Mouse (Mus musculus) left cerebral cortex, postnatal 10 days (tissue): ENCODE data around the gene Zwilch. TPM values are rescaled to one million over a fixed set of nuclear protein-coding genes. Genes with fewer than 3 reads are reported as not detected.
A peak's percentile ranks its signal among the peaks of the same experiment; 100 is the strongest.

Experiments used
- DNase-seq, 2 experiments: peaks; one replicate each; pipeline ENCODE4 v3.0.0; 2021 to 2022; ENCODE audit warnings: low spot score in 2 of 2, mixed read lengths in 1 of 2; ENCODE audit errors: extremely low spot score in 1 of 2
- intact Hi-C: fragments of 180-260 bp; cut with DNase I; formaldehyde crosslinking; loops from one replicate; pipeline ENCODE4 v1.15.1; 2025
- total RNA-seq, 2 experiments: library from RNA; stranded (reverse); gene quantifications; 2 replicates each; pipeline ENCODE4 v1.2.3; 2021

The Zwilch gene
- total RNA-seq, 2 experiments from 2014 or later = 5.1 to 7.1 TPM

GRCm38 (mm10) chr9:64120584-64121277 lies 52.2 kb downstream of the Zwilch start:
- intact Hi-C loops = no loop called here
- DNase-seq = no peak

- no peak for DNase-seq
- intact Hi-C loops = no loop called here
Measured at GRCm38 (mm10) chr9:64119898-64120297, 53.0 kb downstream of the Zwilch start.

GRCm38 (mm10) chr9:64116876-64117275 lies 56.0 kb downstream of the Zwilch start, which contains the start of gene Lctl:
Gene Lctl (plus strand): TSS chr9:64117147.
- intact Hi-C loops = no loop called here
- no peak for DNase-seq

GRCm38 (mm10) chr9:64115756-64116155 lies 57.1 kb downstream of the Zwilch start:
- no peak for DNase-seq
- intact Hi-C loops = no loop called here

- DNase-seq = peak in 1 of 2 experiments; percentile 72
- intact Hi-C loops = no loop called here
Measured at GRCm38 (mm10) chr9:64114646-64115045, 58.3 kb downstream of the Zwilch start.

- DNase-seq = no peak
- intact Hi-C loops = no loop called here
Measured at GRCm38 (mm10) chr9:64110502-64110901, 62.4 kb downstream of the Zwilch start.

- intact Hi-C loops = no loop called here
- no peak for DNase-seq
Measured at GRCm38 (mm10) chr9:64105301-64105700, 67.6 kb downstream of the Zwilch start.

- intact Hi-C loops = loop anchor here (5.0 kb wide), 1 partner anchor 183 kb away; no protein-coding TSS in a partner anchor
- DNase-seq = peak in 1 of 2 experiments; percentile 73
Measured at GRCm38 (mm10) chr9:64100442-64100841, 72.5 kb downstream of the Zwilch start.

GRCm38 (mm10) chr9:64098282-64098681 lies 74.6 kb downstream of the Zwilch start:
- intact Hi-C loops = no loop called here
- DNase-seq = no peak

- intact Hi-C loops = no loop called here
- peak in 1 of 2 experiments; percentile 60 for DNase-seq
Measured at GRCm38 (mm10) chr9:64094083-64094482, 78.8 kb downstream of the Zwilch start.

- DNase-seq = peak; percentile 9 to 75
- intact Hi-C loops = loop anchor here (5.0 to 10.0 kb wide), 3 partner anchors 67 to 132 kb away; partner anchors contain the start of gene Smad6
Measured at GRCm38 (mm10) chr9:64089004-64089403, 83.9 kb downstream of the Zwilch start.

- DNase-seq = no peak
- intact Hi-C loops = loop anchor here (5.0 to 10.0 kb wide), 3 partner anchors 66 to 131 kb away; partner anchors contain the start of gene Smad6
Measured at GRCm38 (mm10) chr9:64088346-64088745, 84.6 kb downstream of the Zwilch start.

GRCm38 (mm10) chr9:64087461-64088235 lies 85.3 kb downstream of the Zwilch start:
- intact Hi-C loops = loop anchor here (5.0 to 10.0 kb wide), 3 partner anchors 65 to 130 kb away; partner anchors contain the start of gene Smad6

More at GRCm38 (mm10) chr9:64087461-64088235, 85.3 kb downstream of the Zwilch start:
- peak; percentile 58 to 75 for DNase-seq

Other genes with a start within 250 kb of the Zwilch start
- 1 to 10 TPM; 1.6 to 2.0 TPM for gene Smad6, start 151.0 kb downstream of the Zwilch start, total RNA-seq
- not detected for gene Lctl, start 56.0 kb downstream of the Zwilch start, total RNA-seq
- 100 to 1,000 TPM; 554 to 592 TPM for gene Rpl4, start 271 bp upstream of the Zwilch start, total RNA-seq
- gene Snapc5, start 6.2 kb upstream of the Zwilch start, total RNA-seq = 10 to 100 TPM; 19.3 to 19.9 TPM
- 1 to 10 TPM; 4.0 to 4.3 TPM for gene Uchl4, start 62.1 kb upstream of the Zwilch start, total RNA-seq
- 100 to 1,000 TPM; 155 to 165 TPM for gene Map2k1, start 80.5 kb upstream of the Zwilch start, total RNA-seq
- 10 to 100 TPM; 18.0 to 19.4 TPM for gene Tipin, start 108.5 kb upstream of the Zwilch start, total RNA-seq
- gene Dis3l, start 168.2 kb upstream of the Zwilch start, total RNA-seq = 10 to 100 TPM; 28.5 to 30.2 TPM
- gene Megf11, start 212.5 kb upstream of the Zwilch start, total RNA-seq = 1 to 10 TPM; 7.3 to 9.1 TPM